Mouse (Mus musculus): ENCODE measurements around the gene Ddx27. TPM values are rescaled to one million over a fixed set of nuclear protein-coding genes. Genes with fewer than 3 reads are reported as not detected.

Gene Ddx27
- polyA plus RNA-seq, 1 experiment from 2014 or later: 15.8 TPM

DNA sequence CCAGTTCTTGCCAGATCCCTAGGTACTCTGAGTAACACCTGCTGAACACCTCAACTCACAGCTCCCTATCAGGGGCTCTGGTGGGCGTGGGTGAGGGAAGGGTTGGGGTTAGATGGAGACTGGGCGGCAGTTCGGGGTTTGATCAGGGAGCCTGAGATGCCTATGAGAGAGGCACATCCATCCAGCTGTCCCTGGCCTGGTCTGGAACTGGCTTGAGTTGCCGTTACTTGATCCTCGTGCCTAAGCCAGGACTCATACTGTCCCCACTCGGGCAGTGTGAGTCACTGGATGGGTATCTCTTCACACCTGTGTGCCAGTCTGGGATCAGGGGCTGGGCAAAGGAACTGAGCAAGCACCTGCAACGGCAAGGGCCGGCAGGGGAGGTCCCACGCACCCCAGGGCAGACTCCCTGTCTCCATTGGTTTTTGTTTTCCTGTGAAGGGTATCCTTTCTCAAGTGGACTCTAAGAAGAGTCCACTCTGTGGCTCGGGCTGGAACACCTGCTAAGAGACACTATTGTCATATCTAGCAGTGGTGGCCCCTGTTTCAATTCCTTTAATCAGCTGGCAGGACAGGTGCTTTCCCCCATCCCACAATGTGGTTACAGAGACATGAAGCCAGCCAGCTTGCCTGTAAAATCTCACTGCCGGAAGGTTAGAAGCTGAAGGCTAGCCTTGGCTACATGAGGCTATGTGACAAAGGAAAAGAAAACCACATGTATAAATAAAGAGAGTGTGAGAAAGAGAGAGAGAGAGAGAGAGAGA lies 62.4 kb downstream of the Ddx27 start:
- no peak overlapping the region for H3K4me2 ChIP-seq (replicated peaks; ENCODE audit: low read depth)
- H3K9ac ChIP-seq (ENCODE audit: low read depth, low read length): no peak overlapping the region
- no peak overlapping the region for H3K27ac ChIP-seq (ENCODE audit: low read depth, low read length)
- no peak for TF ChIP-seq CTCF (IDR thresholded peaks at IDR 0.05; ENCODE audit: low read depth)
- H3K27me3 ChIP-seq (replicated peaks; ENCODE audit: control insufficient read depth, insufficient read depth, low read length): no peaks in the 10 kb centered on the region
- no peak overlapping the region for H3K4me3 ChIP-seq (ENCODE audit: low read depth, low read length)
- 86% methylated on average over 11 of the region's 11 CpGs for WGBS
- no peaks in the 10 kb centered on the region for H3K4me1 ChIP-seq (replicated peaks; ENCODE audit: control insufficient read depth, insufficient read depth, low read length)
- no peaks in the 10 kb centered on the region for H3K9me3 ChIP-seq (ENCODE audit: control insufficient read depth)
- ATAC-seq: no peak
- H3K36me3 ChIP-seq (ENCODE audit: control insufficient read depth, insufficient read depth): no peaks in the 10 kb centered on the region

DNA sequence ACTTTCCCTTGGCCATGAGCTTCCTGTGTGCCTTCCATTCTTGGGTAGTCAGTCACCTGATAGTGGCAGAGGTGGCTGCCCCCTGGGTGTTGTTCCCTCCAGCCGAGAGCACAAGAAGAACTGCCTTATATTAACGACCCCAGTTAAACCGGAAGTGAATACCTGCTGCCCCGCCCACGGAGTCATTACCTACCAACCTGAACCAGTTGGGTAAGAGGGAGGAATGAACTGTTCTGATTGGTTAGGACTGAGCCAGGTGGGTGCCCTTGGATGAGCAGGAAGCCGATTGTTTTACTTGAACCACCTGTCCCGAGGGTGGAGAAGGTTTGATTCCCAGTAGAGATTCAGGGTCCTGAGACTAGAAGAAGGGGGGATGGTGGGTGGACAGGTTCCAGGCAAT lies 63.5 kb downstream of the Ddx27 start:
- Histone ChIP-seq H3K9ac (ENCODE audit: low read depth, low read length) (no peak overlapping the region), H3K4me2 (replicated peaks; ENCODE audit: low read depth) (peak overlapping the region; percentile 27; the same call in 1 of the 2 replicates)

DNA sequence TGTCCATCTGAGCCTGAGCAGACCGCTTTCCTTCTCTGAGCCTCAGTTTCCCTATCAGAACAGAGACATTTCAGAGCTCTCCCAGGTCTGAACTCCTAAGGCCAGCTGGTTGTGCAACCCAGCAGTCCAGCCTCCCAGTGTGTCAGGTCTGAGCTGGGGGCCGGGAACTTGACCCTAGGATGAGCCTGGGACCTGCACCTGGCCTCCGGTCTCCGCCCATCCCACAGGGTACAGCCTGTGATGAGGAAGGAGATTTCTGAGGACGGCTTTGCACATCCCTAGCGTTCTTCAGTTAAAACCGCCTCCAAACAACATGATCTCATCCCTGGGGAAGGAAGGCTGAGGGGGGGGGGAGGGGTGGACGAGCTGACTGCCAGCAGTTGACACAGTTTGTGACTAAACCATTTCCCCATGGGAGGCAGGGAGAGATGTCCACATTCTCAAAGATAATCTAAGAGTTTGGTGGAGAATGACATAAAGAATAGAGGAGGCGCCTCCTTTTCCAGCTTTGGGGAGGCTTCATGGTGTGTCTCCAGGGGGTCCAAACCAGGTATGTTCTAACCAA lies 64.0 kb downstream of the Ddx27 start:
- no peak for ATAC-seq

More for the DNA sequence above, 63.5 kb downstream of the Ddx27 start:
- Histone ChIP-seq H3K27ac (ENCODE audit: low read depth, low read length) (no peak overlapping the region), H3K4me3 (ENCODE audit: low read depth, low read length) (no peak overlapping the region), H3K4me1 (replicated peaks; ENCODE audit: control insufficient read depth, insufficient read depth, low read length) (no peaks in the 10 kb centered on the region), H3K9me3 (ENCODE audit: control insufficient read depth) (no peaks in the 10 kb centered on the region), H3K27me3 (replicated peaks; ENCODE audit: control insufficient read depth, insufficient read depth, low read length) (no peaks in the 10 kb centered on the region), H3K36me3 (ENCODE audit: control insufficient read depth, insufficient read depth) (no peaks in the 10 kb centered on the region)
- peak; percentile 58 for ATAC-seq
- 27% methylated on average over 7 of the region's 7 CpGs for WGBS
- no peak for TF ChIP-seq CTCF (IDR thresholded peaks at IDR 0.05; ENCODE audit: low read depth)

DNA sequence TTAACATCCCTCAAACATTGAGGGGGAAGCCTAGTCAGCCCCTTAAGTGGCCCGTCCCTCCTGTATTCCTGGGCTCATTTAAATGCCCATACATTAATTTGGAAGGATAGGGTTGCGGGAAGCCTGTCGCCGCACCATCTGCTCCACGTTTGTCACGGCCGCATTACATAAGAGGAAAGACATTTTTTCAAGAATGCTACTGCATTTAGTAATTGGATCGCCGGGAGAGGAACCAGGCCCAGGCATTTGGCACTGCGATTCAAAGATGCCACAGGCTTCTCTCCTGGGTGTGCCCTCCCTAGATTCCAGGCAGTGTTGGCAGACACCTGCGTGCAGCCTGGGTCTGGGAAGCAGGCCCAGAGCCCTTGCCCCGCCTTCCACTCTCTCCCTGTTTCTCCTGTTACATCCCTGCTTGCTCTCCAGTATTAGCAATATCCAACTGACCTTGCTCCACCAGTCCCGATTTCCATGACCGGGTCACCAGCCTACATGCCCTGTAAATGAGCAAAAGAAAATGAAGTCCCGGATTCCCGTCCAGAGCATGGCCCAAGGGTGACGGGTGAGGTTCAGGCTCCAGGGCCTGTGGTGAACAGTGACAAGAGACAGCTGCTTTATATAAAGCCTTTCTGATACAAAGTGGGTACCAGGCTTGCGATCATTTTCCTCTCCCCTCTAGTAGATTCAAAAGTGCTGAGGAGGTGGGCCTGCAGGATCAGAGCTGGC lies 64.7 kb downstream of the Ddx27 start:
- Histone ChIP-seq H3K4me3 (ENCODE audit: low read depth, low read length) (no peak overlapping the region), H3K27me3 (replicated peaks; ENCODE audit: control insufficient read depth, insufficient read depth, low read length) (no peaks in the 10 kb centered on the region), H3K4me1 (replicated peaks; ENCODE audit: control insufficient read depth, insufficient read depth, low read length) (no peaks in the 10 kb centered on the region), H3K9ac (ENCODE audit: low read depth, low read length) (no peak overlapping the region), H3K4me2 (replicated peaks; ENCODE audit: low read depth) (no peak overlapping the region), H3K9me3 (ENCODE audit: control insufficient read depth) (no peaks in the 10 kb centered on the region), H3K36me3 (ENCODE audit: control insufficient read depth, insufficient read depth) (no peaks in the 10 kb centered on the region), H3K27ac (ENCODE audit: low read depth, low read length) (no peak overlapping the region)
- ATAC-seq: no peak
- no peak for TF ChIP-seq CTCF (IDR thresholded peaks at IDR 0.05; ENCODE audit: low read depth)
- WGBS: 67% methylated on average over 18 of the region's 18 CpGs

More for the DNA sequence above, 64.0 kb downstream of the Ddx27 start:
- no peaks in the 10 kb centered on the region for H3K9me3 ChIP-seq (ENCODE audit: control insufficient read depth)
- no peak overlapping the region for H3K9ac ChIP-seq (ENCODE audit: low read depth, low read length)
- H3K27me3 ChIP-seq (replicated peaks; ENCODE audit: control insufficient read depth, insufficient read depth, low read length): no peaks in the 10 kb centered on the region
- no peak overlapping the region for H3K27ac ChIP-seq (ENCODE audit: low read depth, low read length)
- H3K4me3 ChIP-seq (ENCODE audit: low read depth, low read length): no peak overlapping the region
- TF ChIP-seq CTCF (IDR thresholded peaks at IDR 0.05; ENCODE audit: low read depth): no peak
- no peaks in the 10 kb centered on the region for H3K36me3 ChIP-seq (ENCODE audit: control insufficient read depth, insufficient read depth)
- no peaks in the 10 kb centered on the region for H3K4me1 ChIP-seq (replicated peaks; ENCODE audit: control insufficient read depth, insufficient read depth, low read length)
- H3K4me2 ChIP-seq (replicated peaks; ENCODE audit: low read depth): peak overlapping the region; percentile 27; the same call in 1 of the 2 replicates
- WGBS: 44% methylated on average over 9 of the region's 9 CpGs

DNA sequence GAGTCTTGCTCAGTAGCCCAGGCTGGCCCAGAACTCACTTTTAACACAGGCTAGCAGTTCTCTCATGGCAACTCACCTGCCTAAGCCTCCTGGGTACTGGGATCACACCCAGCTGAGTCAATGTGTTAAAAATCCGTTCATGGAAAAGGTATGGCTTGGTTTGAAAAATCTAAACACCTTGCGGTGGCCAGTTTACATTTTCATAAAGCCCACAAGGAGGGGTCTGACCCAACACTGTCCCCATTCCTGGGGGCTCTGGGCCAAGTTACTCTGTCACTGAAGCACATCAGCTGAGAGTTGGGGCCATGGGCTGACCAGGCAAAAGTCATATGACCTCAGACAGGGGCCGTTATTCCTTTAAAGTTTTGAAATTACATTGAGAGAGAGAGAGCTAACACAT lies 65.4 kb downstream of the Ddx27 start:
- WGBS: 61% methylated on average over 3 of the region's 3 CpGs
- no peaks in the 10 kb centered on the region for H3K9me3 ChIP-seq (ENCODE audit: control insufficient read depth)
- ATAC-seq: no peak

DNA sequence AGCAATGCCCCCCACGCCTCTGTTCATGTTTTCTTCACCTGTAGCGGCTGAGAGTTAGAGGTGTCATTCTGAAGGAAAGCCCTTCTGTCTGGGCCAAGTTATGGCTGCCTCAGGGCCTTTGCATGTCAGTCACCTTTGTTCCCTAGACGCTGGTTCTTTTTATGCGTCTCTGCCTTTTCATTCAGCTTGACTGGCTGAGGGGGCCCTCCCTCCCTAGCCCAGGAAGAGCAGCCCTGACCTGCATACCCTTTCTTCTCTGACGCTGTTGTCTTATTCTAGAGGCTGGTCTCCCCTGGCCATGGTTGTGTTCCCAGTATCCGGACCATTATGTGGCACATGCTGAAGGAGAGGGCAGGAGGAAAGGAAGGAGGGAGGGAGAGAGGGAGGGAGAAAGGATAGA lies 66.1 kb downstream of the Ddx27 start:
- Histone ChIP-seq H3K36me3 (ENCODE audit: control insufficient read depth, insufficient read depth) (no peaks in the 10 kb centered on the region), H3K27me3 (replicated peaks; ENCODE audit: control insufficient read depth, insufficient read depth, low read length) (no peaks in the 10 kb centered on the region), H3K4me1 (replicated peaks; ENCODE audit: control insufficient read depth, insufficient read depth, low read length) (no peaks in the 10 kb centered on the region), H3K4me3 (ENCODE audit: low read depth, low read length) (no peak overlapping the region), H3K9ac (ENCODE audit: low read depth, low read length) (no peak overlapping the region), H3K9me3 (ENCODE audit: control insufficient read depth) (no peaks in the 10 kb centered on the region), H3K27ac (ENCODE audit: low read depth, low read length) (no peak overlapping the region), H3K4me2 (replicated peaks; ENCODE audit: low read depth) (no peak overlapping the region)
- 55% methylated on average over 6 of the region's 6 CpGs for WGBS
- no peak for TF ChIP-seq CTCF (IDR thresholded peaks at IDR 0.05; ENCODE audit: low read depth)
- ATAC-seq: no peak

More for the DNA sequence above, 65.4 kb downstream of the Ddx27 start:
- TF ChIP-seq CTCF (IDR thresholded peaks at IDR 0.05; ENCODE audit: low read depth): no peak
- H3K27ac ChIP-seq (ENCODE audit: low read depth, low read length): no peak overlapping the region
- H3K36me3 ChIP-seq (ENCODE audit: control insufficient read depth, insufficient read depth): no peaks in the 10 kb centered on the region
- H3K4me1 ChIP-seq (replicated peaks; ENCODE audit: control insufficient read depth, insufficient read depth, low read length): no peaks in the 10 kb centered on the region
- H3K4me2 ChIP-seq (replicated peaks; ENCODE audit: low read depth): no peak overlapping the region
- H3K4me3 ChIP-seq (ENCODE audit: low read depth, low read length): no peak overlapping the region
- H3K9ac ChIP-seq (ENCODE audit: low read depth, low read length): no peak overlapping the region
- H3K27me3 ChIP-seq (replicated peaks; ENCODE audit: control insufficient read depth, insufficient read depth, low read length): no peaks in the 10 kb centered on the region

All from intestine, postnatal 0 days (tissue).